Comparison of ENCODE assay signal across 1 mouse cellular context in the genomic region with DNA sequence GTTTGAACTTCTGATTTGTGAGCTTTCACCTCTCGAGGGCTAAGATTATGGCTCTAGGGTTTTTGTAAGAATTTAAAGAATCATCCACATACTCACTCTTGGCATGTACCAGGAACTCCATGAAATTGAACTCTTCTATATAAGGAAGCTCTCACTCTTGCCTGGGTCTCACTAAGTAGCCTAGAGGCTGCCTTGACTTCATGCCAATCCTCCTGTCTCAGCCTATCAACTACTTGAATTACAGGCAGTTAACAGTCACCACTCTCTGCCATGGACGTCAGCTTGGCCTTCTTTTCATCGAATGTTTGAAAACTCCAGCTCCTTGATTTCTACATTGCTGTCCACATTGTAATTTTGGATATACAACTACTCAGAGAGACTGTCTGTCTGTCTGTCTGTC.
TF ChIP-seq lines count a peak whose summit lies in the region.

No protein-coding gene starts in this region.

TF ChIP-seq in MEL, 35 proteins besides CTCF, POLR2A, EP300 and RAD21 (continued from another document):
- TF ChIP-seq MYB (IDR thresholded peaks at IDR 0.05; ENCODE audit: low read depth, low read length) (no peak), MEF2A (IDR thresholded peaks at IDR 0.05; ENCODE audit: extremely low read depth, insufficient replicate concordance, low read depth, low read length, poor library complexity, severe bottlenecking) (no peak), MYC (IDR thresholded peaks at IDR 0.05; ENCODE audit: low read depth, low read length) (no peak), USF1 (IDR thresholded peaks at IDR 0.05; ENCODE audit: low read depth, low read length) (no peak), NELFE (IDR thresholded peaks at IDR 0.05; ENCODE audit: low read depth, low read length) (no peak), TAL1 (IDR thresholded peaks at IDR 0.05; ENCODE audit: low read length) (no peak), HCFC1 (IDR thresholded peaks at IDR 0.05; ENCODE audit: low read depth, low read length) (no peak), TBP (IDR thresholded peaks at IDR 0.05; ENCODE audit: low read depth, low read length) (no peak), CHD2 (IDR thresholded peaks at IDR 0.05; ENCODE audit: low read length) (no peak), ETS1 (IDR thresholded peaks at IDR 0.05; ENCODE audit: low read depth, low read length) (no peak)
